Mouse (Mus musculus): ENCODE results near the gene Arglu1. TPM values are rescaled to one million over a fixed set of nuclear protein-coding genes. Genes with fewer than 3 reads are reported as not detected.

Arglu1 gene
- total RNA-seq, 2 experiments from 2014 or later = 74.8 to 112 TPM

DNA sequence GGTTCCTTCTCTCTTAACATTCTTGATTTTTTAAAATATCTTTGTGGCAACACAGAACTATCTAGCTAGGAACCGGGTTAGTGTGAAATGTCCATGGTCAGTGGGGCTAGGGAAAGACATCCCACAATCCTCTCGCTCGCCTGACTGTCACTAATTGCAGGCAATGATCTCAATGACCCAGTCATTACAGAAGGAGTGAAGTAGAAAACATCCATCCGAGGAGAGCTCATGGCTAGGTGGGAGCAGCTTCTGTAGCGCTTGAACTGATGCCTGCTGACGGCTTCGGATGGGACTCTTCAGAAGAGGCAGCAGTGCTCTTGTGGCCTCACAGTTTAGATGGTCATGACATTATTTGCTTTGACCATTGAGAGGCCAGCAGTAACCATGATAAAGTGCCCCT, 58.9 kb downstream of the Arglu1 start:
- intact Hi-C loops (cut with DNase I) = no loop called here
- DNase-seq (ENCODE audit: low spot score in 2 of 2) = no peak

DNA sequence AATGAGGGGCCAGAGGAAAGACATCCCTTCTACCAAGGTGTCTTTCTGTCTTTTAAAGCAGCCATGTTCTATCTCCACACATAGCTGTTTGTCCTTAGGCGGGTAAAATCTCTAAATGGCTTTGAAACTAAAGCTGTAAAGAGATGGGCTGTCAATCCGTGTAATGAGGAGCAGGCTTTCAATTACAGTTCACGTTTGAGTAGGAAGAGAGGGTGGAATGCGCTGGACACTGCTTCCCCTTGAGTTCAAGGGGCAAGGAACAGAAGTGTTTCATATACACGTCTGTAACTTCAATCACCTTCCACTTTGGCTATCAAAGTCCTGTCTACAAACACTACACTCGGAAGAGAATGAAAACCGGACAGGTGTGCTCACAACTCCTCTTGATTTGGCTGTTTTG, 66.3 kb downstream of the Arglu1 start:
- intact Hi-C loops (cut with DNase I) = no loop called here
- no peak for DNase-seq (ENCODE audit: low spot score in 2 of 2)

DNA sequence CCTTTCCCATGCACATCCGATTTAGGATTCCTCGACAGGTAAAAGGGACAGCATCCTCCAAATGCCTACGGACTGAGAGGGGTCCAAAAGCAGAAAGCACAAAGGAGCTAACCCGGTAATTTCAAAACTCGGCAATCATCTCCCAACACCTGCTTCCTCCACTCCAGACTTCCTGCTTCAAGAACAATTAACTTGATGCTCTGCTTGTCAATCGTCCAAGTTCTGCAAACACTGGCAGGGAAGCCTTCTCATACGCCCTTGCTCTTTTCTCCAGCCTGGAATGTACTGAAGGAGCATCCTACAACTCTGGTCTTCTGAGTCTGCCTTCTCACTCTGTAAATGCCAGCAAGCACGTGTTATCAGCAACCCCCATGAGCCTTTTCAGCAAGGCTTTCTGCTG, 66.8 kb downstream of the Arglu1 start:
- no peak for DNase-seq (ENCODE audit: low spot score in 2 of 2)
- intact Hi-C loops (cut with DNase I) = no loop called here

DNA sequence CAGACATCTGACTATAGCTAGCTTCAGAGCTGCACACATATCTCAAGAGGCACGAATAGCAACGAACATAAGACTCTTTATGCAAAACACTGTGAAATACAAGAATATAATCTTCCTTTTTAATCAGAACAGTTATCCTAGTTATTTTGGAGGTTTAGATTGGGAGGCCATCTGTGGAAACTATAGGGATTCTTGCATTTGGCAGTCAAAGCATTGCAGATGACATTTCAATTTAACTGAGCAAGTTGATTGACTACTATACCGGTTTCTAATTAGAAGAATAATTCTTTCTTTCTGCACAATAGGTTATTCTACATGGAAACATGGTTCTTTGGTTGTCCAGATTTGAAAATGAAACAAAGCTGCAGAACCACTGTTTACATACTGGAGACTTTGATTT, 67.8 kb downstream of the Arglu1 start:
- no peak for DNase-seq (ENCODE audit: low spot score in 2 of 2)
- intact Hi-C loops (cut with DNase I) = no loop called here

DNA sequence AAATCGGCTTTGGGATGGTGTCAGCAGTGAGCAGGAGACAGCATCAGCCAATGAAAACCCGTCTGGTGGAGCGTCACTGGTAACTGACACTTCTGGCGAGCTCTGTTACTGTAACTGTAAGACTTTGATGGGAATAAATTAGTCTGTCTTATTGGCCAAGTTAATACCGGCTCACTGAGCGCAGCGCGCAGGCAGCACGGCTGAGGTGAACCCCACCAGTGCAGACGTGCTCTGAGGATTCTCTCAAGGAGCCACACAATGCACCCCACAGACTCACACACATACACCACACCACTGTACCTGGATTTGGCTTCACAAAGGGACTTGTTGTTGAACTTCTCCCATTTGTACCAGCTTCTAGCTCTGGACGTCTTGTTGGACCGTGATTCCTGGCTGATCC, 68.3 kb downstream of the Arglu1 start:
- intact Hi-C loops (cut with DNase I) = no loop called here

DNA sequence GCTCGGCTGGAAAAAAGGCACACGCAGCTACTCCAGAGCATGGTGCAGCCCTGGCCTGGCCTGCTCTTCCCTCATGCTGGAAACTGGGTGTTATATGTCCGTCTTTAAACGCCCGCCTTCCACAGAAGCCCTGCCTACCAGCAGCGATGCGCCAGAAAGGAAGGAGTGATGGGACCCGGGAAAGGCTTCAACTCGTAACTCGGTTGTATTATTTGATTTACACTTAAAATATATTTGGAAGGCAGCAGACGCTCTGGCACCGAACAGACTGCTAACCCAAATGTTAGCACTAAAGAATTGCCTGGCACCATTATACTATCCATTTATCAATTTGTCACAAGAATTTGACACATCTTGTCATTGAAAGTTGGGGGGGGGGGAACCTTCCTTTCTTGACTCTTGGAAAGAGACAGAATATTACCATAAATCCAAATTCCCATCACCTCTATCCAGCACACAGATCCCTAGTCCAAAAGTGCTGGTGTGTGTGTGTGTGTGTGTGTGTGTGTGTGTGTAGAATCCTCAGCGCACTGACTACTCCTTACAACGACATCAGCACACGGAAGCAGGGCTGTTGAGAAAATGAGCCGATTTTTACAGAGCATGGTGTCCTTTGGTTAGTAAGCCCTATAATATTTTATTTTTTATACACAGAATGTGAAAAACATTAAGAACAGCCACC, 68.9 kb downstream of the Arglu1 start:
- intact Hi-C loops (cut with DNase I) = no loop called here
- DNase-seq (ENCODE audit: low spot score in 2 of 2) = peak in 1 of 2 experiments; percentile 26

More for the DNA sequence above, 68.3 kb downstream of the Arglu1 start:
- peak in 1 of 2 experiments; percentile 35 for DNase-seq (ENCODE audit: low spot score in 2 of 2)

DNA sequence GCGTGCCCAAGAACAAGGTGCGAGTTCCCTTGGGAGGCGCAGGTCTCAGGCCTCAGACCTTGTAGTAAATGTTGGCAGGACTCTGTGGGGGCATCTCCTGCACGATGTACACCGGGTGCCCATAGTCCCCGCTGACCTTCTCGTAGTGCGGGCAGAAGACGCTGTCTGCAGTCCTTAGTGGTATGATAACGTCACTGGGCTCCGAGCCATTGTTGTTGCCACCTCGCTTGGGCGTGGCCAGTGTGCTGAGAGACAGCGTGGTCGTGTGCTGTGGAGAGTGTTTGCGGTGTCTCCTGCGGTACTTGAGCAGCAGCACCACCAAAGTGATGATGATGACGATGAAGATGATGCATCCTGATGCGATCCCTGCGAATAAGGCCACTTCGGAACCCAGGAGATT, 69.8 kb downstream of the Arglu1 start:
- peak; percentile 52 to 56 for DNase-seq (ENCODE audit: low spot score in 2 of 2)
- intact Hi-C loops (cut with DNase I) = no loop called here

DNA sequence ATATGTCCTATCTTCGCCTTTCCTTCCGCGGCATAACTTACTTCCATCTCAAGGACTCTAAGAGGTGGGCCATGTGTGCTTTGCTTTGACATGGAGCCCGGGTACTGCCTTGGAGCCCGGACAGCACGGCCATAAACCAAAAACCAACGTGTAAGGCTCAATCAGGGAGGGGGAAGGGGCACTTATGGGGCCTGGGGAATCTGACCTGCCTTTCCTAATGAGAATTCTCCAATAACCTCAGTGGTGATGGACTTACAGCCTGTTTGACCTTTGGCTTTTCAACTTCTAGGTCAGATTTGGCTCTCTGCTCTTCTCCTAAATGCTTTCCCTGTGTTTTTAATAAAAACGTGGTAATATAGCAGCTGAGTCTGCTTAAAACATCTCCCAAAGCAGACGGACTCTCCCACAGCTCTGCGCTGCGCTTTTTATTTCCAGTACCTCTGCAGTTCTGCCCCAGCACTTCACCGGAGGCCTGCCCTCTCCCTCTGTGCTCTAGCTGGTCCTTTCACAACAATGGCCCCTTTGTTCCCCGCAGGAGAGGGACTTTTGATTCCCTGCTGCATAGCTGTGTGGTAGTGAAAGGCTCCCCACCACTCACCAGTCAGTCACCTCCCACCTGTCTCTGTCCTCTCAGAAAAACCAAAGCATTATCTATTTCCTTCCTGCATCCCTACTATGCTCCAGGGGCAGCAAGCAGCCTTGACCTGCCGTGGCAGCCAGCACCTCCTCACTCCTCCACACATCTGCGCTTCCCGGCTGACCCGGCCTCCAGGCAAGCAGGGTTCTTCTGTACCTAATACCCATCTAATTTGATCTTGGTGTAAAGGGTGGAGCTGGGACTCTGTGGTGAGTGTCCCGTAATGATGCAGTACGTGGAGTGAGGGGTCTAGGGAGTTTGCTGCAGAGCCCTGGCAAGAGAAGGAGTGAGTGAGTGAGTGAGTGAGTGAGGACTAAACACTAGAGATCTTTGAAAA, 70.8 kb downstream of the Arglu1 start:
- DNase-seq (ENCODE audit: low spot score in 2 of 2) = no peak
- intact Hi-C loops (cut with DNase I) = no loop called here

Small RNA genes within 50 kb of the gene (microRNA-seq; reads per million reads assigned to microRNA genes)
- gene Mir7654 = 3.3 reads per million, percentile 7 among the genes with 10 or more reads in this experiment

Other genes with a start within 250 kb of the Arglu1 start
- 10 to 100 TPM; 68.7 to 72.0 TPM for gene Efnb2, start 29.3 kb downstream of the Arglu1 start, total RNA-seq (2021)